Mouse (Mus musculus) ES-E14 (cell line): ENCODE measurements around the gene Lpp.

Source experiments
- CHD2 ChIP-seq: IDR thresholded peaks from 2 replicates; pipeline ENCODE4 v1.6.1; 2014; ENCODE audit warnings: mild to moderate bottlenecking, low read depth, low read length, inconsistent platforms
- HCFC1 ChIP-seq: IDR thresholded peaks from 2 replicates; pipeline ENCODE4 v1.6.1; 2012; ENCODE audit warnings: low read length, inconsistent platforms, borderline replicate concordance; ENCODE audit not compliant: insufficient read depth
- MAFK ChIP-seq: IDR thresholded peaks from 2 replicates; pipeline ENCODE4 v1.6.1; 2014; ENCODE audit warnings: mild to moderate bottlenecking, low read depth, low read length, inconsistent platforms; ENCODE audit not compliant: insufficient read depth
- ZC3H11A ChIP-seq: IDR thresholded peaks from 2 replicates; pipeline ENCODE4 v1.6.1; 2012; ENCODE audit warnings: low read depth, mild to moderate bottlenecking, inconsistent platforms, low read length, borderline replicate concordance
- ZNF384 ChIP-seq: IDR thresholded peaks from 2 replicates; pipeline ENCODE4 v1.6.1; 2012; ENCODE audit warnings: low read depth, low read length, inconsistent platforms

DNA sequence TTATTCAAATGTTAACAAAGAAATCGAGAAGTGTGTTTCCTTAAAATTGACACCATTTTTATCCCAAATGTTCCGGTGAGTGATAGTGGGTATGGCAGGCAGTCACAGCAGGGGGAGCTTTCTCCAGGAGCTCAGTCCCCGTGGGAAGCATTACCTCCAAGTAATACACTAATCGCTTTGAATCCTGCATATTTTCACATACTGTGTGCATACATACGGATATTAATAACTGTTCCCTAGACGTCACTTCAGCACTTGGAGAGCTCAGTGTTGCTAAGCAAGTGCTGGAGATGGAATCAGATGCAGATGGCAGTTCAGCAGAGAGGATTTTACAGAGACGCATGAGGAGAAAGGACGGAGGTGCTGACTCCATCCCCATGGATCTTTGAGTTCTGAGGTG lies 487.4 kb downstream of the Lpp start:
- TF ChIP-seq CHD2, result no peak
- no peak for TF ChIP-seq MAFK
- no peak for TF ChIP-seq HCFC1
- no peak for TF ChIP-seq ZC3H11A
- no peak for TF ChIP-seq ZNF384
